Mouse (Mus musculus) gonadal fat pad, adult 2 months (tissue): ENCODE data around the gene C1rb. TPM values are rescaled to one million over a fixed set of nuclear protein-coding genes. Genes with fewer than 3 reads are reported as not detected.
"Not testable (repeated sequence)": the region's sequence is repeated elsewhere in the genome, so short reads cannot be mapped to it uniquely, and the experiment has no call there.

Experiments
- DNase-seq: peaks from one replicate; pipeline ENCODE4 v3.0.0-alpha.2; 2012; ENCODE audit warnings: low read depth
- polyA plus RNA-seq: library from polyadenylated mRNA; depleted of rRNA; stranded (reverse); fragments of >200 nt; gene quantifications from 2 replicates; pipeline ENCODE4 v1.2.3, GENCODE M21; 2012; rRNA removed

C1rb gene
- polyA plus RNA-seq = 0.10 TPM in 1 of 2 replicates, not detected in the other

DNA sequence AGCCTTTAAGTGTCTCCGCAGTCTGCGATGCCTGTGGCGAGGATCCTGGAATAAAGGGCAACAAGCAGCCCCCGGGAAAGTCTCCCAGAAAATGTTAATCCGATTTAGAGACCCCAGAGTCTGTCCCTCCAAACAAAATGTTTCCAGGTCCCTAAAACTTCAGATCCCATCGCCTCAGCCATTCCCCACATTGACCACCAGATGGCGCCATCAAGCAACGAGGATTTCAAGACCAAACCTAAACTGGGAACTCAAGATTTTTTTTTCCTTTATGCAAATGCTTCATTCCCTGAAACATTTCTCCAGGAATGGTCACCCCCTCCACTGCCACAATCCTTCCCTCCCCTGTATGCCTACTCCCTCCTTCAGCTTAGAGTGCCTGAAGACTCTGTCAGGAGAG lies at the start of gene C1rb:
TSS of gene C1rb (plus strand) at position 269 of the 400 bp plus-strand sequence.
- peak; percentile 2 for DNase-seq

DNA sequence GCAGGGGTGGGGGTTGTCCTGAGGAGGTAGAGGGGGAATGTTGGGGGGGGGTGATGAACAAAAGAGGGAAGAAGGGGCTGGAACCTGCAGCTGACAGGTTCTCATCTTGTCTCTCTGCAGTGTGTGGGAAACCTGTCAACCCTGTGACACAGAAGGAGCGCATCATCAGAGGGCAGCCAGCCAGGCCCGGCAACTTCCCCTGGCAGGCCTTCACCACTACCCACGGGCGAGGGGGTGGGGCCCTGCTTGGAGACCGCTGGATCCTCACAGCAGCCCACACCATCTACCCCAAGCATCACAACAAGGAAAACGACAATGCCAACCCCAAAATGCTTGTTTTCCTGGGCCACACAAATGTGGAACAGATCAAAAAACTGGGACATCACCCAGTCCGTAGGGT lies 48.0 kb upstream of the C1rb start:
- not testable (repeated sequence) for DNase-seq

DNA sequence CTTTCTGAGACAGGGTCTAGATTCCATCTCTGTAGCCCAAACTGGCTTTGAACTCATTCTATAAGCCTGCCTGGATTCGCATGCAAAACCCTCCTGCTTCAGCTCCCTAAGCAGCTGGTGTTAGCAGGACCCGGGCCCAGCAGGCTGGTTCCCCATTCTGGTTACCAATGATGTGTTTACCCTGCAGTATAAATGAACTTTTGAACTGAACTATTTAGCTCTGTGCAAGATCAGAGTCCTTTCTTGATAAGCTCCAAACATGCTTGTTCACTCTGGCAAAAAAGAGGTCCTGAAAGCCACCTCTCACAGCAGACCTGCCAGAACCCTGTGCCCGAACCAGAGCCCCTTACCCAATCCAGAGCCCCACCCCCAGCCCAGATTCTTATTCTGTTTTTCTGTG lies 42.2 kb upstream of the C1rb start:
- no peak for DNase-seq

DNA sequence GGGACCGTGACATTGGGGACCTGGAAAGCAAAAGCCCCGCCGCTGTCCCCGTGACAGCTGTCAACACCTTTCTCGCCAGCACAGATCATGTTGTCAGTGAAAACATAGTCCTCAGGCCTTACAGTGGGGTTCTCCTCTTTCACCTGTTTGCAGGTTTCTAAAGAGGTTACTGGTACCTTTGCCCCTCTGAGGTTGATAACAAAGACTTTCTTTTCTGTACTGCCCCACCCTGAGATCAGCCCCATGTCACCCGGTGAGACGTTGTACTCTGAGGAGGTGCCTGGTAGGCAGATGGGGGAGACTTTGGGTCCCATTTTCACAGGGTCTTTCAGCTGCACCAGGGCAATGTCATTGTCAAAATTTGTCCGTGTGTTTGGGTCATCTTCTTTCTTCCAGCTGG lies 39.0 kb upstream of the C1rb start:
- DNase-seq = no peak

DNA sequence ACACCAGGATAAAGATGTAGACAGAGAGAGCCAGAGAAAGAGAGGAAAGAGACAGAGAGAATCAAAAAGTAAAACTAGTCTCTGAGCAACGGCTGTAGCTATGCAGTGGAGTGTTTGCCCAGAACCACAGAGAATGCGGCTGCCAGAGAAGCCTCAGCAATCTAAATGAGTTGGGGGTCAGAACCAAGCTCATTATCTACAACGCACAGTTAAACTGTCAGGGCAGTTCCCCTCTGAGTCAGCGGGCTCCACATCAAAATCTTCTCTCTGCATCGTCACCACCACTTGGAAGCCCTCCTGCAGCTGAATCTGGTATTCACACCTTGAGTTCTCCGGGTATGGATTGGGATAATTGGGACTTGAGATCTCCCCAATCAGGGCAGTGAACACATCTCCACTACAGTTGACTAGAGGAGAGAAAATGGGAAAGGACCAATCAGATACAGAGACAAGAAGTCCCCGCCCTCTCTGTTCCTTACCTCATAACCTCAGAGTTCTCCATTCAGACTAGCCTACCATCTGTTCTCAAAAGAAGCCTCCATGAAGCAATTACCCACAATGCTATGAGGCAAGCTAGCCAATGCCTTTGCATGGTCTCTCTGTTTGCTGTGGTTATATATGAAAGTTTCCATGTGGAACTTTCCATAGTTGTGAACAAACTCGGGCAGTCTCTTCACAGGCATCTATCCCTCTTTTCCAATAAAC lies 33.8 kb upstream of the C1rb start:
- DNase-seq = not testable (repeated sequence)

DNA sequence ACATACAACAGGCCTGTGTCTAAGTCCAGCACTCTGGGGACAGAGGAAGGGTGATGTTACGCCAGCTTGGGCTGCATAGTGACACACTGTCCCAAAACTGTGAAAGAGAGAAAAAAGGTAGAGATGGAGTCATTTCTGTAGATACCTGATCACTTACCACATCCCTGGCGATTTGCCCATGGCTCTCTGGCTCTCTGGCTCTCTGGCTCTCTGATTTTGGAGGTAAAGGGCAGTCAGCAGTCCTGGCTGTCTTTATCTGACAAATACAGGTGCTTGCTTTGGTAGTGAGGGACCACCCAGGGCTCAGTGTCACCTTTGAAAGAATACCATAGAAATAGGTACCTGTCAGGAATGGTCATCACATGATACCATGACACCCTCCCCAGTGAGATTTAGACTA lies 28.9 kb upstream of the C1rb start:
- not testable (repeated sequence) for DNase-seq

DNA sequence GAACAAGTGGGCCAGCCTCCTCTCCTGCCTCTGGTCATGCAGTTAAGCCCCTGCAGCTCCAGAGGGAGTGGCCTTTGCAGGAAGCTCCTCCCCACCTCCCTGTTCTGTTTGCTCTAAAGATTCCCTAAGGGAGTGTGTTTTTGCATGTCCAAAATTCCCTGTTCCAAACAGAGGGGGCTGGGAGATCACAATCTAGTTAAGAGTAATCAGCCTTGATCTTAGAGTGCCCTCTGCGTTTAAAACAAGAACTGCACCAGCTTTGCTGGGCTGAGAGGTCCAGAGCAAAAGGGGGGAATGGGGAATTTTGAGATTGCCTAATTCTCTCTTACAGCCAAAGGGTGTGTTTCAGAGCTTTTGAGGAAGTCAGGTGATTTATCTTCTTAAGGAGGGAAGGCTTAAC lies 27.8 kb upstream of the C1rb start, which contains the start of gene C1s1:
TSS of gene C1s1 (minus strand) at position 76 of the 400 bp plus-strand sequence.
- not testable (repeated sequence) for DNase-seq

DNA sequence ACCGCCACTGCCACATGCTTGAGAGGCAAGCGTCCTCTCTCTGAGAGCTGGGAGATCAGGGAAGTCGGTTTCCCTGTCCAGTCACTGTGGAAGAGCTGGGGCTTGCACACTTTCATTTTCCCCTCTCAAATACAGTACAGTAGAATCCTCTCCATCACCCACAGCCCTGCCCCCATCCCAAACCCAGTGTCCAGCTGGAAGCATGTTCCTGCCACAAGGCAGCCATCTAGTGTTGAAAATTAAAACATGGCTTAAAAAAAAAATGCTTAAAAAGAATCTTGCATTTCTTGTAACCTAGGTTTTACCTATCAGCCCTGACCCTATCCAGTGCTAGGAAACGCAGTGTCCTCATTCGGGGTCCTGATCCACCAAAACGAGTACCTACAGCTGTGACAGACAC lies 25.6 kb upstream of the C1rb start:
- DNase-seq = no peak

DNA sequence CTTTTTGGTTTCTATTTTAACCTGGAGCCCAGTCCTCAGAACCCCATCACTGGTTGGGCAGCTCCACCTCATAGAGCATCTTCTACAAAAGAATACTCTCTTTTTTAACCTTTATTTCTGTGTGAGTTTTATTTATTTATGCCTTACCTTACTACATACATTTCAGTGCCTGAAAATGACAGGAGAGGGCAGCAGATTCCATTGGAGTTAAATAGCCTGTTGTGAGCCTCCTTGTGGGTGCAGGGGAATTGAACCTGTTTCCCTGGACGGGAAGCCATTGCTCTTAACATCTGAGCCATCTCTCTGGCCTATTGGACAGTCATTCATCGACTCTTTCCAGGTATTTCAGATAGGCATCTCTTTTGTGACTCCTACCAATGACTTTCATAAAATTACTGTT lies 24.7 kb upstream of the C1rb start:
- DNase-seq = no peak

DNA sequence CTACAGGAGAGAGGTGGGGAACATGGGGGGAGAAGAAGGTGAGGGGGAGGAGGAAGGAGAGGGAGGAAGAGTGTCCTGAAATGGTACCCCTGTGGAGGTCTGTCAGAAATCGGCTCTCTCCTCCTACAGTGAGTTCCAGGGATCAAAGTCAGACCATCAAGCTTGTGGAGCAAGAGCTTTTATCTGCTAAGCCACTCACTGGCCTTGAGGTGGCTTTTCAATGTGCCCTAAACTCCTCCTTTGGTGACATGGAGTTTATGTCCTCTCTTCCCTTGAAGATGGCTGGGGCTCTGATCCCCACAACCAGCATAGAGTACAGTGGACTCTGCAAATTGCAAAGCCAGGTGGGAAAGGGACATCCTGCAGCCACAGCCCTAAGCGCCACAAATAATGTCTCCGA lies 22.1 kb upstream of the C1rb start:
- DNase-seq = not testable (repeated sequence)

DNA sequence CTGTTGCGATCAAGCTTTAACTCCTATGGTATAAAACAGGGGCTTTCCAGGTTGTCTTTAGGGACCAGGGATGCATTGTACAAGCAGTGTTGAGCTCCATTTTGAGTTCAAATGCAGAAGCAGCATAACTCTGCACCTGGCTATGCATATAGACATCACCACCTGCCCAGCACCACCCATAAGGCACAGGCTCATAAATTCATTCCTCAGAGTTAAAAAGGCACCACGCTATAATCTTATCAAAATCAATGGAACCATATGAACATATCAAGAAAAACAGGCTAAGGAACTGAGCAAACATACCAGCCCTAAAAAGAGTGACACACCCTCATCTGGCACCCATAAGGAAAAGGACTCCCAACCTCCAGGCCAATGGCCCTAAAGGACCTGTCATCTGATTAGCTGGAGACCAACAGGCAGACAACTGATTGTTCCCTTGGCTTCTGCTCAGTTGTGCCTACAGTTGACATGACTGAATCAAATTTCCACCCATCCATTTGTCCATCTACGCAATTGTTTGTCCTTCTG lies 21.0 kb upstream of the C1rb start:
- no peak for DNase-seq

DNA sequence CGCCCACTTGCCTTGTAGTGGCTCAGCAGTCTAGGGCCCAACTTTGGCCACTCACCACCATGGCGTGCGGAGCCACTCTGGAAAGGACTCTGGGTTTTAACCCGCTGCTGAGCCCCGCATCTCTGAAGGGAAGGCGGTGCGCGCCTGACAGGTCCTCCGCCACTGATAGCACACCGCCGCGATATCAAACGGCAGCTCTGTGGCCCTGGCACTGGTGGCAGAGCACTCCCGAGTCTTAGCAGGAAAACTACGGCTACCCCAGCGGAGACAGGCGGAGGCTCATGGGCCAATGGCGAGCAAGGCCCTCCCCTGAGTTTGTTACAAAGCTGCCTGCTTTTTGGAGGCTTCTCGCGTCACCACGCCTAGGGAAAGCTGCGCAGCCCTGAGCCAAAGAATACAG lies 17.3 kb upstream of the C1rb start:
- DNase-seq = no peak

DNA sequence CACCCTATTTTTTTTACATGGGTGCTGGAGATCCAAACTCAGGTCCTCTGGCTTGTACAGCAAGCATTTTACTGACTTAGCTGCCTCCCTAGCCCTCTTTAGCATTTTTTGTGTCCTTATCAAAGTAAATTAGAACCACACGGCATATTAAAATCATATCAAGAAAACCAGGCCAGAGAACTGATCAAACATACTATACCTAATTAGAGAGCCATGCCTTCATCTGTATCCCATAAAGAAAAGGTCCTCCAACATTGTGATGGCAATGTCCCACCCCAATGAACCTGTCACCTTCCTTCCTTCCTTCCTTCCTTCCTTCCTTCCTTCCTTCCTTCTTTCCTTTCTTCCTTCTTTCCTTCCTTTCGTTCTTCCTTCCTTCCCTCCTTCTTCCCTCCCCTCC lies 14.1 kb upstream of the C1rb start:
- not testable (repeated sequence) for DNase-seq

DNA sequence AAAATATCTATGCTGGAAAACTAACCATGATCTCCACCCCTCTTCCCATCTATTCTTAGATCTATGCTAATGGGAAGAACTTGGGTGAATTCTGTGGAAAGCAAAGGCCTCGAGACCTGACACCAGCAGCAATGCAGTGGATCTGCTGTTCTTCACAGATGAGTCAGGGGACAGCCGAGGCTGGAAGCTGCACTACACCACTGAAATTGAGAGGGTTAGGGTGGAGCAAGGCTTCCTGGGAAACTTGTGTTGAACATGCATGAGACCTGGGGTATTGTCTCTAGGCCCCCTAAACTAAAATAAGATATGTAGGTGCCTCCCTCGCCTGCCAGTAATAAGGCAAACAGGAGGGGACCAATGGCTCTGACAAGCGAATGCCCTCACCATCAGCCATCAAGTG lies 8.9 kb upstream of the C1rb start:
- DNase-seq = not testable (repeated sequence)

DNA sequence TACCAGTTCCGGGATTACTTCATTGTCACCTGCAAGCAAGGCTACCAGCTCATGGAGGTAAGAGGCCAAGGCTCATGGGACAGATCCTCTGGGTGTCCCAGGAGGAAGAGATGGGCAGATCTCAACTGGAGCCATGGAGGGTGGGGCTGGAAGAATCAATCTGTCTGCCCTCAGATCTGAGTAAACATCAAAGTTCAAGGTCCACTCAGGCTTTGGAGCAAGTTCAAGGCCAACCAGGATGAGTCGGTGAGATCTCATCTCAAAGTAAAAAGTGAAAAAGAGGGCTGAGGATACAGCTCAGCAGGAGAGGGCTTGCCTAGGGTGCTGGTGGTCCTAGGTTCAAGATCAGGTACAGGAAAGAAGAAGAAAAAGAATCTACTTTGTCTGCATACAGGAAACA lies 8.5 kb upstream of the C1rb start:
- DNase-seq = not testable (repeated sequence)

DNA sequence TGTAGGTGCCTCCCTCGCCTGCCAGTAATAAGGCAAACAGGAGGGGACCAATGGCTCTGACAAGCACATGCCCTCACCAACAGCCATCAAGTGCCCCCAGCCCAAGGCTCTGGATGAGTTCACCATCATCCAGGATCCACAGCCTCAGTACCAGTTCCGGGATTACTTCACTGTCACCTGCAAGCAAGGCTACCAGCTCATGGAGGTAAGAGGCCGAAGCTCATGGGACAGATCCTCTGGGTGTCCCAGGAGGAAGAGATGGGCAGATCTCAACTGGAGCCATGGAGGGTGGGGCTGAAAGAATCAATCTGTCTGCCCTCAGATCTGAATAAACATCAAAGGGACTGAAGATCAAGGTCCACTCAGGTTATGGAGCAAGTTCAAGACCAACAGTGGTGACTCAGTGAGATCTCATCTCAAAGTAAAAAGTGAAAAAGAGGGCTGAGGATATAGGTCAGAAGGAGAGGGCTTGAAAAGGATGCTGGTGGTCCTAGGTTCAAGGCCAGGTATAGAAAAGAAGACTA lies 5.1 kb downstream of the C1rb start:
- not testable (repeated sequence) for DNase-seq

DNA sequence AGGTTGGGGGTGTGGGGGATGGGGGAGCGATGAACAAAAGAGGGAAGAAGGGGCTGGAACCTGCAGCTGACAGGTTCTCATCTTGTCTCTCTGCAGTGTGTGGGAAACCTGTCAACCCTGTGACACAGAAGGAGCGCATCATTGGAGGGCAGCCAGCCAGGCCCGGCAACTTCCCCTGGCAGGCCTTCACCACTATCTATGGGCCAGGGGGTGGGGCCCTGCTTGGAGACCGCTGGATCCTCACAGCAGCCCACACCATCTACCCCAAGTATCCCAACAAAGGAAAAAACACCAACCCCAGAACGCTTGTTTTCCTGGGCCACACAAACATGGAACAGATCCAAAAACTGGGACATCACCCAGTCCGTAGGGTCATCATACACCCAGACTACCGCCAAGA lies 10.1 kb downstream of the C1rb start:
- not testable (repeated sequence) for DNase-seq

DNA sequence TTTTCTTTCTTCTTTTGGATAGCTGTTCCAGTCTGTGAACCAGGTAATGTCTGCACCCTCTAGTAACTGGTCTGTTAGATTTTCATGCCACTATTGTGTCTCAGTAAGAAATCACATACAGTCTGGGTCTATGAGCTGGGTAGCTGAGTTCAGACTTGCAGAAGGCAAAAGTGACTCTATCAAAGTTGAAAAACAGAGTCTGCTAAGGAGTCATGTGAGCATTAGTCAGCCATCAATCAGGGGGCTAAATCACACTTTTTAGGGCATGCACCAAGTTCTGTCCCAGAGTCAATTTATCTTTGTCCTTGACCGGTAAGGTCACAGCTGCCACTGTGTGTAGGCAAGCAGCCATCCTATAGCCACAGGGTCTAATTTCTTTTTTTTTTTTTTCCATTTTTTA lies 12.1 kb downstream of the C1rb start:
- DNase-seq = no peak

DNA sequence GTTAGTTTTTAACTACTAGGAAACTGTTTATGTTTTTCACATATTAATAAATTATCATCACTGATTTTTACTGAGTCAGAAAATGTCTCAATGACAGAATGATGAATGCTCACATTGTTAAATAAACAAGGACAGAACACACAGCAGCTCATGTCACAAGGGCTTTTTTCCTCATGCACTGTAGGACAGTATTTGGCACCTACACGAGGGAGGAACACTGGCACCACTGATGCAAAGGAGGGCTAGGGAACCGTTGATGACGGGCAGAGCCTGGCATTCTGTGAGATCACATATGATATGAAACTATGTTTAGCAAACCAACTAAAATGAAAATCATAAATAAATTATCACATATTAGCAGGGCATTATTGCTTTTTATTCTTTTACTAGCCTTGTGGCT lies 14.8 kb downstream of the C1rb start:
- DNase-seq = no peak

DNA sequence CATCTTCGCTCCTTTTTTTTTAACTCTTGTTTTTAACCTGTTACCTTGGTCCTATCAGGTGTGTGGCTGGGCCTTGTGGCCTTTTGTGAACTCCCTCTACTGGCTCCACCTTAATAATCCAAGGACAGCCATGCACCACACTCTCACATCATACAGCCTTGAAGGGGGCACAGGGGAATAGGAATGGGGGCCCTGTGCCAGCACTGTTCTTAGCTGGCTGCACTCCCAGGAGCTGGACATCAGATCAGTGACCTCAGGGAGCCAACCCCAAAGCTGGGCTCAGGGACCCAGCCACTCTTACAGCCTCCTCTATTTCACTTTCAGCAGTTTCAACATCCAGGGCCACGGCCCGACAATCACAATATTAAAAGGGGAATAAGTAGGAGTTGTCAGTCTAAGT lies 15.7 kb downstream of the C1rb start:
- DNase-seq = no peak

DNA sequence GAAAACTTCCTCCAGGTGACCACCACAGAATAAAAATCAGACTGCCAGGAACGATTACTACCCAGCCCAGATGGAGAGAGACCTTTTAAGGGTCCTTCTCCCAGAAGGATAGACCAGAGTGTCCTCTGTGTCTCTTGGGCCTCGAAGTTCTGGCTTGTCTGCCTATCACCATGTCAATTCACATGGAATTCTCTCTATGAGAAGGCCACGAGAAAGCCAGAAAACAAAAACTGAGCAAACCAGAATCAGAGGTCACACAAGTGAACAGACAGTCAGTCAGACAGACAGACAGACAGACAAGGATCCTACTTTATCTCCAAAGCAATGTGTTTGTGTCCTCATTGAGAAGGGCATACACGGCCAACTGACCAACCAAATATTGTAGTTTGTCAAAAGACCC lies 16.2 kb downstream of the C1rb start:
- DNase-seq = no peak

DNA sequence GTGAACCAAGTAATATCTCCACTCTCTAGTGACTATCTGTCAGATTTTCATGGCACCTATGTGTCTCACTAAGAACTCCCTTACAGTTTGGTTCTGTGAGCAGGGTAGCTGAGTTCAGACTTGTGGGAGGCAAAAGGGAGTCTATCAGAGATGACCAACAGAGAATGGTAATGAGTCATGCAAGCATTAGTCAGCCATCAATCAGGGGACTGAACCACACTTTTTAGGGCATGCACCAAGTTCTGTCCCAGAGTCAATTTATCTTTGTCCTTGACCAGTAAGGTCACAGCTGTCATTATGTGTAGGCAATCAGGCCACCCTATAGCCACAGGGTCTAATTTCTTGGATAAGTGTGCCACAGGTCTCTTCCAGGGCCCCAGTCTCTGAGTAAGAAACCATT lies 18.7 kb downstream of the C1rb start:
- no peak for DNase-seq

DNA sequence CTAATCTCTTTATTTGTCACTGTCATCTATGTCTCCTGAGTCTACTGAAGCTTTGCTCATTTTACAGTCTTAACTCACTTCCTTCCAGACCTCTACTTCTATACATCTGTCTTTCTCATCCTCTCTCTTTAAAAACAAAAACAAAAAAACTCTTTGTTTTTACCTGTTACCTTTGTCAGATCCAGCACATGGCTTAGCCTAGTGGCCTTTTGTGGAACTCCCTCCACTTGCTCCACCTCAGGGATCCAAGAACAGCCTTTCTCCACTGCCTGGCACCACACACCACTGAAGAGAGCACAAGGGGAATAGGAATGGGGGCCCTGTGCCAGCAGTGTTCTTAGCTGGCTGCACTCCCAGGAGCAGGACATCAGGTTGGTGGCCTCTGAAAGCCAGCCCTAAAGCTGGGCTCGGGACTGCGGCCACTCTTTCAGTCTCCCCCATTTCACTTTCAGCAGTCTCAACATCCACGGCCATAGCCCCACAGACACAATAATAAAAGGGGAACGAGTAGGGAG lies 22.1 kb downstream of the C1rb start:
- no peak for DNase-seq
